Mouse (Mus musculus) forebrain, embryonic 13.5 days (tissue): ENCODE results near the gene Agap1. TPM values are rescaled to one million over a fixed set of nuclear protein-coding genes. Genes with fewer than 3 reads are reported as not detected.
A peak's percentile ranks its signal among the peaks of the same experiment; 100 is the strongest.
"Not testable (repeated sequence)": the region's sequence is repeated elsewhere in the genome, so short reads cannot be mapped to it uniquely, and the experiment has no call there.

Experiments
- ATAC-seq: fragments of 200-750 bp; cut with Nextera tagmentation; 2 replicates; pipeline ENCODE4 v1.8.0; 2017
- H3K27ac ChIP-seq: fragments of 300-500 bp; sonication (generic); 2 replicates; pipeline ENCODE4 v1.5.1; 2015; ENCODE audit warnings: inconsistent platforms, mild to moderate bottlenecking, moderate library complexity
- H3K27me3 ChIP-seq: fragments of 300-500 bp; sonication (generic); 2 replicates; pipeline ENCODE4 v1.6.1; 2015; ENCODE audit warnings: mild to moderate bottlenecking, inconsistent platforms
- H3K36me3 ChIP-seq: fragments of 300-500 bp; sonication (generic); 2 replicates; pipeline ENCODE4 v1.6.1; 2015; ENCODE audit warnings: mild to moderate bottlenecking, inconsistent platforms; ENCODE audit not compliant: poor library complexity, severe bottlenecking
- H3K4me1 ChIP-seq: fragments of 300-500 bp; sonication (generic); 2 replicates; pipeline ENCODE4 v1.6.1; 2015; ENCODE audit warnings: inconsistent platforms
- H3K4me2 ChIP-seq: fragments of 300-500 bp; sonication (generic); 2 replicates; pipeline ENCODE4 v1.6.1; 2015; ENCODE audit warnings: inconsistent platforms, mild to moderate bottlenecking, moderate library complexity
- H3K4me3 ChIP-seq: fragments of 300-500 bp; sonication (generic); 2 replicates; pipeline ENCODE4 v1.5.1; 2015; ENCODE audit warnings: mild to moderate bottlenecking, inconsistent platforms
- H3K9ac ChIP-seq: fragments of 300-500 bp; sonication (generic); 2 replicates; pipeline ENCODE4 v1.6.1; 2015; ENCODE audit warnings: mild to moderate bottlenecking, inconsistent platforms
- H3K9me3 ChIP-seq: fragments of 300-500 bp; sonication (generic); replicated peaks from 2 replicates; pipeline ENCODE4 v1.6.1; 2016; ENCODE audit warnings: inconsistent platforms
- WGBS: fragments of 180-500 bp; shearing (Covaris S2); methylation state at CpG from one replicate; pipeline ENCODE4 v1.1.7; 2015; 5-methylcytosine and 5-hydroxymethylcytosine counted together
- polyA plus RNA-seq: library from polyadenylated mRNA; unstranded; fragments of >200 nt; fragmentation: Nextera tagmentation; extraction: Ambion mirVana; gene quantifications from 2 replicates; pipeline ENCODE4 v1.2.1, GENCODE M21; 2015

Agap1 gene
- polyA plus RNA-seq, 1 experiment from 2014 or later: 25.4 TPM

GRCm38 (mm10) chr1:89489111-89489971 lies 34.7 kb downstream of the Agap1 start:
- Histone ChIP-seq H3K4me3 (no peak overlapping the region), H3K9me3 (no peaks in the 10 kb centered on the region), H3K9ac (no peak overlapping the region), H3K27ac (no peak overlapping the region), H3K36me3 (no peaks in the 10 kb centered on the region), H3K4me2 (no peak overlapping the region), H3K4me1 (peaks cover 27% of the 10 kb centered on the region), H3K27me3 (no peaks in the 10 kb centered on the region)
- WGBS: 63% methylated on average over 17 of the region's 17 CpGs
- ATAC-seq: peak; percentile 38; the same call in 1 of the 2 replicates

- peaks cover 21% of the 10 kb centered on the region for H3K4me1 ChIP-seq
- no peak for ATAC-seq
- no peak overlapping the region for H3K4me2 ChIP-seq
- H3K4me3 ChIP-seq: no peak overlapping the region
- no peak overlapping the region for H3K9ac ChIP-seq
- 94% methylated on average over 5 of the region's 5 CpGs for WGBS
- no peak overlapping the region for H3K27ac ChIP-seq
- H3K36me3 ChIP-seq: no peaks in the 10 kb centered on the region
- H3K9me3 ChIP-seq: no peaks in the 10 kb centered on the region
- no peaks in the 10 kb centered on the region for H3K27me3 ChIP-seq
Observed at GRCm38 (mm10) chr1:89493177-89493576, 38.6 kb downstream of the Agap1 start.

GRCm38 (mm10) chr1:89494816-89495215 lies 40.2 kb downstream of the Agap1 start:
- H3K4me3 ChIP-seq: no peak overlapping the region
- peaks cover 19% of the 10 kb centered on the region for H3K4me1 ChIP-seq
- WGBS: 95% methylated on average over 1 of the region's 1 CpGs

GRCm38 (mm10) chr1:89496204-89496603 lies 41.6 kb downstream of the Agap1 start:
- no peak overlapping the region for H3K27ac ChIP-seq
- no peaks in the 10 kb centered on the region for H3K9me3 ChIP-seq
- peaks cover 32% of the 10 kb centered on the region for H3K4me1 ChIP-seq
- no peaks in the 10 kb centered on the region for H3K36me3 ChIP-seq
- H3K4me3 ChIP-seq: no peak overlapping the region
- no peak for ATAC-seq
- 76% methylated on average over 7 of the region's 7 CpGs for WGBS
- H3K27me3 ChIP-seq: peaks cover 6% of the 10 kb centered on the region; the same call in 1 of the 2 replicates
- no peak overlapping the region for H3K9ac ChIP-seq
- H3K4me2 ChIP-seq: no peak overlapping the region

More at GRCm38 (mm10) chr1:89494816-89495215, 40.2 kb downstream of the Agap1 start:
- Histone ChIP-seq H3K36me3 (no peaks in the 10 kb centered on the region), H3K27ac (no peak overlapping the region), H3K9me3 (no peaks in the 10 kb centered on the region), H3K27me3 (no peaks in the 10 kb centered on the region), H3K4me2 (no peak overlapping the region), H3K9ac (no peak overlapping the region)
- ATAC-seq: no peak

GRCm38 (mm10) chr1:89500925-89501324 lies 46.3 kb downstream of the Agap1 start:
- ATAC-seq: no peak
- no peak overlapping the region for H3K27ac ChIP-seq
- H3K36me3 ChIP-seq: no peaks in the 10 kb centered on the region
- 82% methylated on average over 2 of the region's 2 CpGs for WGBS
- no peak overlapping the region for H3K4me3 ChIP-seq
- peaks cover 32% of the 10 kb centered on the region for H3K4me1 ChIP-seq
- H3K9ac ChIP-seq: no peak overlapping the region
- H3K9me3 ChIP-seq: peaks cover 5% of the 10 kb centered on the region
- no peak overlapping the region for H3K4me2 ChIP-seq
- peaks cover 8% of the 10 kb centered on the region; the same call in 1 of the 2 replicates for H3K27me3 ChIP-seq

- H3K9ac ChIP-seq: no peak overlapping the region
- H3K27ac ChIP-seq: no peak overlapping the region
- 92% methylated on average over 4 of the region's 4 CpGs for WGBS
- ATAC-seq: no peak
- peaks cover 30% of the 10 kb centered on the region for H3K4me1 ChIP-seq
- no peak overlapping the region for H3K4me3 ChIP-seq
- no peak overlapping the region for H3K4me2 ChIP-seq
- H3K9me3 ChIP-seq: peaks cover 5% of the 10 kb centered on the region
- no peaks in the 10 kb centered on the region for H3K36me3 ChIP-seq
- H3K27me3 ChIP-seq: peaks cover 8% of the 10 kb centered on the region; the same call in 1 of the 2 replicates
Observed at GRCm38 (mm10) chr1:89501346-89501745, 46.7 kb downstream of the Agap1 start.

GRCm38 (mm10) chr1:89501891-89502290 lies 47.3 kb downstream of the Agap1 start:
- H3K27me3 ChIP-seq, H3K9me3 ChIP-seq, H3K9ac ChIP-seq, H3K27ac ChIP-seq, H3K4me3 ChIP-seq, H3K4me2 ChIP-seq, ATAC-seq, H3K36me3 ChIP-seq: not testable (repeated sequence)
- peaks cover 29% of the 10 kb centered on the region for H3K4me1 ChIP-seq

- no peak overlapping the region for H3K4me2 ChIP-seq
- H3K4me3 ChIP-seq: no peak overlapping the region
- no peak overlapping the region for H3K9ac ChIP-seq
- no peak overlapping the region for H3K27ac ChIP-seq
- H3K9me3 ChIP-seq: peaks cover 2% of the 10 kb centered on the region
- peaks cover 32% of the 10 kb centered on the region for H3K4me1 ChIP-seq
- WGBS: 53% methylated on average over 2 of the region's 2 CpGs
- peaks cover 39% of the 10 kb centered on the region for H3K27me3 ChIP-seq
- no peaks in the 10 kb centered on the region for H3K36me3 ChIP-seq
- no peak for ATAC-seq
Observed at GRCm38 (mm10) chr1:89509196-89509595, 54.6 kb downstream of the Agap1 start.

- WGBS: 10% methylated on average over 8 of the region's 8 CpGs
Observed at GRCm38 (mm10) chr1:89509763-89510340, 55.2 kb downstream of the Agap1 start.

GRCm38 (mm10) chr1:89510731-89511130 lies 56.1 kb downstream of the Agap1 start:
- Histone ChIP-seq H3K27ac (no peak overlapping the region), H3K36me3 (no peaks in the 10 kb centered on the region), H3K9me3 (no peaks in the 10 kb centered on the region), H3K4me2 (no peak overlapping the region), H3K4me3 (no peak overlapping the region), H3K9ac (no peak overlapping the region), H3K27me3 (peaks cover 50% of the 10 kb centered on the region), H3K4me1 (peaks cover 36% of the 10 kb centered on the region)
- 0 out of 2 replicates have a peak, but pooled peaks have one; percentile 70 for ATAC-seq
- 5% methylated on average over 8 of the region's 8 CpGs for WGBS

More at GRCm38 (mm10) chr1:89509763-89510340, 55.2 kb downstream of the Agap1 start:
- Histone ChIP-seq H3K4me2 (no peak overlapping the region), H3K9me3 (no peaks in the 10 kb centered on the region), H3K9ac (0 out of 2 replicates have a peak overlapping the region, but pooled peaks have one; percentile 8), H3K27me3 (peaks cover 41% of the 10 kb centered on the region), H3K4me3 (no peak overlapping the region), H3K36me3 (no peaks in the 10 kb centered on the region), H3K4me1 (peaks cover 32% of the 10 kb centered on the region), H3K27ac (no peak overlapping the region)
- peak; percentile 43; the same call in 1 of the 2 replicates for ATAC-seq

GRCm38 (mm10) chr1:89513616-89514283 lies 59.1 kb downstream of the Agap1 start:
- no peaks in the 10 kb centered on the region for H3K9me3 ChIP-seq
- peaks cover 63% of the 10 kb centered on the region for H3K4me1 ChIP-seq
- no peak for ATAC-seq
- no peaks in the 10 kb centered on the region for H3K36me3 ChIP-seq
- H3K4me2 ChIP-seq: no peak overlapping the region
- no peak overlapping the region for H3K4me3 ChIP-seq
- no peak overlapping the region for H3K9ac ChIP-seq
- no peak overlapping the region for H3K27ac ChIP-seq
- H3K27me3 ChIP-seq: peaks cover 59% of the 10 kb centered on the region
- 78% methylated on average over 8 of the region's 8 CpGs for WGBS
